Mouse (Mus musculus) stomach, embryonic 14.5 days (tissue): ENCODE results near the gene Ctc1. TPM values are rescaled to one million over a fixed set of nuclear protein-coding genes. Genes with fewer than 3 reads are reported as not detected.

Experiments used
- ATAC-seq: fragments of 200-750 bp; cut with Nextera tagmentation; 2 replicates; pipeline ENCODE4 v1.8.0; 2017; ENCODE audit warnings: low read depth, moderate TSS enrichment; ENCODE audit not compliant: insufficient number of reproducible peaks, insufficient read depth, low FRiP score
- H3K27ac ChIP-seq: fragments of 300-500 bp; sonication (generic); 2 replicates; pipeline ENCODE4 v1.5.1; 2014; ENCODE audit warnings: mild to moderate bottlenecking, low read length, moderate library complexity, mixed read lengths
- H3K27me3 ChIP-seq: fragments of 300-500 bp; sonication (generic); 2 replicates; pipeline ENCODE4 v1.6.1; 2014; ENCODE audit warnings: low read length, control low read depth, mixed read lengths; ENCODE audit not compliant: control insufficient read depth, insufficient read depth
- H3K36me3 ChIP-seq: fragments of 300-500 bp; sonication (generic); 2 replicates; pipeline ENCODE4 v1.6.1; 2014; ENCODE audit warnings: mild to moderate bottlenecking, control low read depth, low read length, moderate library complexity, mixed read lengths; ENCODE audit not compliant: control insufficient read depth, insufficient read depth
- H3K4me1 ChIP-seq: fragments of 300-500 bp; sonication (generic); 2 replicates; pipeline ENCODE4 v1.6.1; 2014; ENCODE audit warnings: low read length, control low read depth, mixed read lengths; ENCODE audit not compliant: control insufficient read depth, insufficient read depth
- H3K4me2 ChIP-seq: fragments of 300-500 bp; sonication (generic); replicated peaks from 2 replicates; pipeline ENCODE4 v1.6.1; 2014; ENCODE audit warnings: low read depth, low read length, control low read depth
- H3K4me3 ChIP-seq: fragments of 300-500 bp; sonication (generic); 2 replicates; pipeline ENCODE4 v1.5.1; 2014; ENCODE audit warnings: low read depth, low read length, control low read depth
- H3K9ac ChIP-seq: fragments of 300-500 bp; sonication (generic); replicated peaks from 2 replicates; pipeline ENCODE4 v1.6.1; 2014; ENCODE audit warnings: low read depth, mild to moderate bottlenecking, control low read depth, low read length, moderate library complexity, mixed read lengths
- H3K9me3 ChIP-seq: fragments of 300-500 bp; sonication (generic); 2 replicates; pipeline ENCODE4 v1.6.1; 2016; ENCODE audit warnings: low read depth, low read length, control low read depth; ENCODE audit not compliant: control insufficient read depth
- WGBS: fragments of 180-500 bp; shearing (Covaris S2); extraction: QIAGEN DNeasy Blood & Tissue Kit; methylation state at CpG from one replicate; pipeline ENCODE4 v1.1.7; 2014; 5-methylcytosine and 5-hydroxymethylcytosine counted together
- polyA plus RNA-seq: library from polyadenylated mRNA; unstranded; fragments of >200 nt; fragmentation: Nextera tagmentation; extraction: Ambion mirVana; gene quantifications from 2 replicates; pipeline ENCODE4 v1.2.1, GENCODE M21; 2014

The Ctc1 gene
- polyA plus RNA-seq, 1 experiment from 2014 or later = 47.3 TPM

DNA sequence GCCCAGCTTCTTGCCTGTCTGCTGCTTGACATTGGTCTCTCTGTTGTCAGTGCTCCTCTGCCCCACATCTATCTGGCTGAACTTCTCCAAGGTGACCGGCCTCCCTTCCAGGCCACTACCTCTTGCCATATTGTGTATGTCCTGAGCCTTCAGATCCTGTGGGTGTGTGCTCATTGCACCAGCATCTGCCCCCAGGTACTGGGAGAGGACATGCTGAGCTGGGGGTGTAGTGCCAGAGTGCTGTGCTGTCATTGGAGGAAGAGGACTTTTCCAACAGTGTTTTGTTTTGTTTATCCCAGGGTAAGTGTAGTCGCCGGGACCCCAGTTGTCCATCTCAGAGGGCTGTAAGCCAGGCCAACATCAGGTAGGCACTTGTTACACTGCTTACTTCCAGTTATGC is 18.9 kb downstream of the Ctc1 start:
- Histone ChIP-seq H3K4me3 (no peak overlapping the region), H3K36me3 (peaks cover 53% of the 10 kb centered on the region), H3K4me2 (no peak overlapping the region), H3K4me1 (peaks cover 29% of the 10 kb centered on the region), H3K27ac (no peak overlapping the region), H3K27me3 (no peaks in the 10 kb centered on the region), H3K9me3 (no peaks in the 10 kb centered on the region), H3K9ac (no peak overlapping the region)
- no peak for ATAC-seq
- WGBS = 86% methylated on average over 3 of the region's 3 CpGs

DNA sequence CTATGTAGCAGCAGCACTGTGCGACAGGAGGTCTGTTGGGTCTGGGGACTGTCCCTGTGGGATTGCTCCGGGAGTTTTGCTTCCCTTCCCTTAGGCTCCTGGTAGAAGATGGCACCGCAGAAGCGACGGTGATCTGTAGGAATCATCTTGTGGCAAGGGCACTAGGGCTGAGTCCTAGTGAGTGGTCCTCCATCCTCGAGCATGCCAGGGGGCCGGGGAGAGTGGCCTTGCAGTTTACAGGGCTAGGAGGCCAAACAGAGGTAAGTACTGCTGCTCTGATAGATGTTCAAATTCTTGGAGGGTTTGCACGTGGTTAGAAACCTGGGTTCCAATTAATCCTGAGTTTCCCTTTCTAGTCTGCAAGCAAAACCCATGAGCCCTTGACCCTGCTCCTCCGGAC is 19.7 kb downstream of the Ctc1 start:
- Histone ChIP-seq H3K27ac (peak overlapping the region; percentile 69), H3K9ac (no peak overlapping the region), H3K9me3 (no peaks in the 10 kb centered on the region), H3K27me3 (no peaks in the 10 kb centered on the region), H3K4me1 (peaks cover 29% of the 10 kb centered on the region), H3K36me3 (peaks cover 46% of the 10 kb centered on the region), H3K4me3 (0 out of 2 replicates have a peak overlapping the region, but pooled peaks have one; percentile 86), H3K4me2 (no peak overlapping the region)
- ATAC-seq = no peak
- 80% methylated on average over 9 of the region's 9 CpGs for WGBS

DNA sequence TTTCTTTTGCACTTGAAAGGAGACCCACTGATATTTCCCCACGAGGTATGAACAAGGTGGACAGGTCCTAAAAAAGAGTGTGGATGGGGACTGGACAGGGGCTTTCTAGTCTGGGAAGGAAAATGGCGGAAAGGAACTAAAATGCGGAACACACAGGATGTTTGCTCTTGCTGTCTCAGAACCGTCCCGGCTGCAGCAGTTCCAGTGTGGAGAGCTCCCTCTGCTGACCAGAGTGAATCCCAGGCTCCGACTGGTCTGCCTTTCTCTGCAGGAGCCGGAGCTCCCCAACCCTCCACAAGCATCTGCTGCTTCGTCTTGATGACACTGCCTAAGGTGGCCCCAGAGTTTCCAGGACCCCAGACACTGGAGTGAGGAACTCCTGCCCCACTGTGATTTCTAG is 20.1 kb downstream of the Ctc1 start:
- 5% methylated on average over 8 of the region's 8 CpGs for WGBS
- H3K9ac ChIP-seq = 0 out of 2 replicates have a peak overlapping the region, but pooled peaks have one; percentile 18
- peak overlapping the region; percentile 69 for H3K27ac ChIP-seq
- peak; percentile 33; the same call in 1 of the 2 replicates for ATAC-seq
- peak overlapping the region; percentile 86; the same call in 1 of the 2 replicates for H3K4me3 ChIP-seq
- H3K9me3 ChIP-seq = no peaks in the 10 kb centered on the region
- H3K36me3 ChIP-seq = peaks cover 42% of the 10 kb centered on the region
- H3K4me1 ChIP-seq = peaks cover 29% of the 10 kb centered on the region
- peak overlapping the region; percentile 45; the same call in 1 of the 2 replicates for H3K4me2 ChIP-seq
- no peaks in the 10 kb centered on the region for H3K27me3 ChIP-seq

DNA sequence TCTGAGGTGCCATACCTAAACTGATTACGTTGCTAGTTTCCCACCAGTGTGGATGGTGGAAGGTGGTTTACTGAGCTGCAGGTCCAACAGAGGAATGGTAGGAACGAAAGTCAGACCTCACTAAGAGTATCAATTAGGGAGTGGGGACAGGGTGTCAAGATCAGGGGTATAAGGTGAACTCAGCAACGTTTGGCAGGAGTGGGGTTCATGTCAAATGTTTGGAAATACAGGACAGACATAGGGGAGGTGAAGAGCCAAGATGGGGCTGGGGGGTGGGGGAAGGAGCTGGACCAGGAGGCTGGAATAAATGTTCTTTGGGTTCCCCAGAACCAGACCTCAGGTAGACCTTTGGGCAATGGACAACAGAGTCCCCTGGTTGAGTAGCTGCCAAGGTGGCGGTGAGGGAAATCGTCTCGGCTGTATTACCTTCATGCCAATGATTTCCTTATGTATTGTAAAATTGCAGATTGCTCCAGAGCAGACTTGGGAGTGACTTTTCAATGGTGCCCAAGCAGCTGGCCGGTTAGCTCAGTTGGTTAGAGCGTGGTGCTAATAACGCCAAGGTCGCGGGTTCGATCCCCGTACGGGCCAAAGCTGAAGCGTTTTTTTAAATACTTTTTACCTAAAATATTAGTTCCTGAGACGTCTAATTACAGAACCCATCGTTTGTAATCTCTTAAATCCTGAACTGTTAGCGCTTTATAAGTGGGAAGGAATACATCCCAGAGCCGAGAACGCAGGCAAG is 20.9 kb downstream of the Ctc1 start:
- WGBS = 7% methylated on average over 20 of the region's 20 CpGs
- H3K27ac ChIP-seq = peak overlapping the region; percentile 85
- ATAC-seq = no peak
- peak overlapping the region; percentile 58 for H3K9ac ChIP-seq
- no peaks in the 10 kb centered on the region for H3K9me3 ChIP-seq
- H3K4me2 ChIP-seq = peak overlapping the region; percentile 45
- peak overlapping the region; percentile 86 for H3K4me3 ChIP-seq
- peaks cover 34% of the 10 kb centered on the region for H3K36me3 ChIP-seq
- no peaks in the 10 kb centered on the region for H3K27me3 ChIP-seq
- peaks cover 29% of the 10 kb centered on the region for H3K4me1 ChIP-seq

DNA sequence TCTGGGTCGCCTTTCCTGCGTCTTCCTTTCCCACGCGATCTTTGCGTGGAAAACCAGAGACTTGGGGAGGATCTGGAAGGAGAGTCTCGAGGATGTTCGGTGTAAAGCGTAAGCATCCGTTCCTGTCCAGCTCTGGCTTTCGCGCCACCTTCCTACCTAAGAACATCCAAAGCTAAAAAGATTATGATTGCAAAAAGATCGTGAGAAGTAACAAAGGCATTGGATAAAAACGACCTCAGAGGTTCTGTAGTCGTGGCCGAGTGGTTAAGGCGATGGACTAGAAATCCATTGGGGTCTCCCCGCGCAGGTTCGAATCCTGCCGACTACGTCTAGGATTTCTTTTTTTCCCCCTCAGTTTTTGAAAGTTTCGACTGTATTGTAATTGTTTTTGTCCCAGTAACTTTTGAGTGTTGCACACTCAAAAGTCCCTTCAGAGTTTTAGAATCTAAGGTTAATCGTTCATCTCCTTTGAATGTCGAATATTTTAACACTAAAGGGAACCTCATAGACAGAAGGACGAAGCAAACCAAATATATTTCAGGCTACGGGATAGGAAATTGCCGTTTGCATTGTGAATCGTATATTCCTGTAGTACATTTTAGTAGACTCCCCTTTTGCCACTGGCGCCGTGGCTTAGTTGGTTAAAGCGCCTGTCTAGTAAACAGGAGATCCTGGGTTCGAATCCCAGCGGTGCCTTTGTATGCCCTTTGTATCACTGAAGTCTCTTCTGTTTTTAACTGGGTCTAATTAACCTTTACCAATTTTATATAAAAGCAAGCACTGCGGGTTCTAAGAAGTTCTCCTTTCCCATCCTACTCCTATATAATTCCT is 21.7 kb downstream of the Ctc1 start:
- Histone ChIP-seq H3K4me2 (peak overlapping the region; percentile 45), H3K9ac (peak overlapping the region; percentile 58), H3K4me3 (peak overlapping the region; percentile 86), H3K36me3 (peaks cover 29% of the 10 kb centered on the region), H3K27me3 (no peaks in the 10 kb centered on the region), H3K9me3 (no peaks in the 10 kb centered on the region), H3K4me1 (peaks cover 29% of the 10 kb centered on the region), H3K27ac (peak overlapping the region; percentile 85)
- ATAC-seq = peak; percentile 33; the same call in 1 of the 2 replicates
- under 1% methylated on average over 34 of the region's 34 CpGs for WGBS

DNA sequence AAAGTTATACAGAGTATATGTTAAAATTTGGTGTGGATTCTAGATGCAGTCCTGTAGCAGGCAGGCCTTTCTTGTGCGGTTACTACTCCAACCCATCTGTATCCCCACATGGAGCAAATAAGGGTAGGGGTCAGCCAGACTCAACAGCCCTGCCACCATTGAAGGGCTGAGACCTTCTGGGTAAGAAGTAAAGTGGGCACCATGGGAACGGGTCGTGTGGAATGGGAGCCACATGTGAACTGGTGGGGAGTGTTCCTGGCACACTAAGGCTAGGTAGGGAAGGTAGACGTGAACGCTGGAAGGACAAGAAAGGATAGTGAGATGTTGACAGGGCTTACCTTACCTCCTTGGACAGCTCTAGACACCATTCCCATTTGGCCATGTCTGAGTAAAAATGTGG is 22.5 kb downstream of the Ctc1 start:
- H3K27me3 ChIP-seq = no peaks in the 10 kb centered on the region
- H3K27ac ChIP-seq = no peak overlapping the region
- H3K4me3 ChIP-seq = no peak overlapping the region
- no peak overlapping the region for H3K9ac ChIP-seq
- no peak for ATAC-seq
- H3K4me1 ChIP-seq = peaks cover 29% of the 10 kb centered on the region
- no peaks in the 10 kb centered on the region for H3K9me3 ChIP-seq
- peaks cover 22% of the 10 kb centered on the region for H3K36me3 ChIP-seq
- 74% methylated on average over 5 of the region's 5 CpGs for WGBS
- H3K4me2 ChIP-seq = peak overlapping the region; percentile 38; the same call in 1 of the 2 replicates

DNA sequence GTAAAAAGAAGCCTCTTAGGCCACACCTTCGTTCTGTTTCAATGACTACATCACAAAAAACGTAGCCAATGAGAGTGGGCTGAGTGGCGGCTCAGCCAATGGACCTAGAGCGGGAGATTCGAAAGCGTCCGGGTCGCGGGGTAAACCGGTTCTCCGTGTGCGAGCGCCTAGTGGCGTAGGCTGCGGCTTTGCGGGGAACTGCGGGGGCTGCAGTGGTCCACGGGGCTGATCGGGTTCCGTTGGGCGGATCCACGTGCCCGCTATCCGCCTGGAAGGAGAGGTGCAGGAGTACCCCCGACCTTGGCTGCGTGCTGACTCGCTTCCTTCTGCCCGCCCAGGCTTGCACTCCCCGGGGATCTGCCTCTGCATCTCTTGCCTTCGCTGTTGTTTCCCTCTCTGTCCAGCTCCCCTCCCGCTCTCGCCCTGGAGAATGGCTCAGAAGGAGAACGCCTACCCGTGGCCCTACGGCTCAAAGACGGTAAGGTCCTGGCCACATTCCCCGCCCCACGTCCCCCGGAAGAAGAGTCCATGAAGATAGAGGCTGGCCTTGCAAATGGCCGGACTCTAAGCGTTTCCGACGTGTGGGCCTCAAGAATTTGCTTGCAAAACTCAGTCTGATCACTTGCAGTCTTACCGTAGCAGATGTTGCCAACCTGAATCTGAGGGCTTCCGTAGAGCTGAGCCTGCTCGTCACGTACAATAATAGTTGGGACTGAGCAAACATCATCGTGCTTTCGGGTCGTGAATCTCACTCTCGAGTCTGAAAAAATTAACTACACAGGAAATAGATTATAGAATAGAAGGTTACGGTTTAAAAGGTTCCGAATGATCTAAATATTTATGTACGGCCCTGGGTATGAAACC is 30.1 kb downstream of the Ctc1 start, which contains the start of gene Aurkb:
Gene Aurkb, plus strand, starts transcription at position 117 of the 864 bp plus-strand sequence.
- under 1% methylated on average over 54 of the region's 54 CpGs for WGBS
- peaks cover 9% of the 10 kb centered on the region for H3K4me1 ChIP-seq
- peak; percentile 81 for ATAC-seq
- H3K4me3 ChIP-seq = peak within 1 kb of the TSS; percentile 60
- peak within 1 kb of the TSS; percentile 73 for H3K9ac ChIP-seq
- H3K36me3 ChIP-seq = peaks cover 17% of the 10 kb centered on the region; the same call in 1 of the 2 replicates
- H3K4me2 ChIP-seq = peak within 1 kb of the TSS; percentile 65
- peak within 1 kb of the TSS; percentile 86 for H3K27ac ChIP-seq
- no peaks in the 10 kb centered on the region for H3K27me3 ChIP-seq
- H3K9me3 ChIP-seq = no peaks in the 10 kb centered on the region

DNA sequence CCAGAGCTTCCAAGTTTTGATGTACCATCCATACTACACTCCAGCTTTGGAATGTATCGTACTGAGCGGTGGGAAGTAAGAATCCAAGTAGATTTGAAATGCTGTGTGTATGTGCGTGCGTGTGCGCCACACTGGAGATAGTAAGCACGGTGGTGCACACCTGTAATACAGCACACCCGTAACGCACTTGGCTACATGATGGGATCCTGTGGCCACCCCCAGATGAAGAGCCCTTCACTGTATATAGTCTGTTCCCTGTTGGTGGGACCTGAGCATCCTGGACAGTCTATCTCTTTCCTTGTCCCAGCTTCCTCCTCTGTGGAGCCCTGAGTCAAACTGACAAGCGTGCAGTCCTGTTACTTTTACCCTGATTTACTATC is 30.7 kb downstream of the Ctc1 start:
- peaks cover 9% of the 10 kb centered on the region for H3K4me1 ChIP-seq
- peak overlapping the region; percentile 86 for H3K27ac ChIP-seq
- H3K27me3 ChIP-seq = no peaks in the 10 kb centered on the region
- H3K4me3 ChIP-seq = peak overlapping the region; percentile 60
- peaks cover 22% of the 10 kb centered on the region for H3K36me3 ChIP-seq
- H3K4me2 ChIP-seq = peak overlapping the region; percentile 65
- ATAC-seq = no peak
- WGBS = 6% methylated on average over 9 of the region's 9 CpGs
- H3K9ac ChIP-seq = peak overlapping the region; percentile 73
- H3K9me3 ChIP-seq = no peaks in the 10 kb centered on the region
